Comparison of ENCODE assay signal across 28 mouse cellular contexts in the genomic region with DNA sequence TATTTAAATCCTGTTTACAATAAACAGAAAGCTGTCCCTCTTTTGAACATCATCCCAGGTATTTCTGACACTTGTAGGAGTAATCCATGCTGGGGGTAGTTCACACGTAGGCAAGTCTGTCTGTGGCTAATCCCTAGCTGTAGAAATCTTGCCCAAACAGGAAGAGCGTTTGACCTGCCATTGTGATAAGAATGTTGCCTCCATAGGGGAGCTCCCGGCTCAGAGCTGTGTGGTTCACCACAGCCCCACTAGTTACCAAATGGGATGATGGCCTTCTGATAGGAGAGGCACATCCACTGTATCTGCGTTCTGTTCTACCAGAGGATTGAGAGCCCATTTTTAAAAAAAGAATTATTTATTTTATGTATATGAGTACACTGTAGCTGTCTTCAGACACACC. TPM values are rescaled to one million over a fixed set of nuclear protein-coding genes. Genes with fewer than 3 reads are reported as not detected.
DNase-seq lines count a peak whose midpoint lies in the region; ATAC-seq and TF ChIP-seq lines count a peak whose summit lies in the region.
"Had no signal": no experiment of that assay in that cellular context is flagged by ENCODE, and none has a peak within 500 bp of the region (broad histone marks: within the 10 kb centered on the region; RNA-seq: fewer than 3 reads in every experiment).

No protein-coding gene starts in this region.

- no peaks in the 10 kb centered on the region; a peak in 3 of 4 replicates for H3K27me3 ChIP-seq in MEL (ENCODE audit: control insufficient read depth in 1 of 2, insufficient read depth in 2 of 2, low read length in 2 of 2)
- H3K27me3 ChIP-seq: neural tube, embryonic 12.5 days had no signal

- TF ChIP-seq EP300 in MEL (IDR thresholded peaks at IDR 0.05; ENCODE audit: low read depth in 1 of 2, low read length in 2 of 2): peak; percentile 70 to 83

- peaks cover 0 to 8% of the 10 kb centered on the region in 2 experiments; a peak in 1 of 4 replicates for H3K36me3 ChIP-seq in MEL (ENCODE audit: control insufficient read depth in 1 of 2, insufficient read depth in 2 of 2, low read length in 2 of 2)
- H3K36me3 ChIP-seq: neural tube, embryonic 12.5 days had no signal

- no peaks in the 10 kb centered on the region for H3K79me2 ChIP-seq in MEL (ENCODE audit: control insufficient read depth, insufficient read depth, low read length, poor library complexity)

- no peak for DNase-seq in layer of hippocampus, adult 2 months (ENCODE audit: low spot score in 2 of 2)
- no peak for DNase-seq in layer of hippocampus, adult 11-12 months (ENCODE audit: low spot score)
- DNase-seq in MEL (ENCODE audit: low read depth, low spot score): peak; percentile 85
- DNase-seq in cerebellum, postnatal 25 days: no peak
- DNase-seq in heart, adult 11 months: no peak
- DNase-seq: adrenal gland, postnatal 10 days; cerebellum, adult 11 months; cerebellum, adult 9-10 months; forebrain, postnatal 0 days; heart, postnatal 4 days; kidney, adult 9 months; kidney, postnatal 10 days; left cerebral cortex, postnatal 4 days; lung, adult 2 months; lung, postnatal 10 days; right cerebral cortex, postnatal 4 days; thymus, adult 18-20 months had no signal

- TF ChIP-seq POLR2A in MEL (IDR thresholded peaks at IDR 0.05; ENCODE audit: control insufficient read depth in 1 of 2, insufficient read depth in 1 of 2, low read depth in 1 of 2, low read length in 2 of 2, poor library complexity in 1 of 2): no peak

- TF ChIP-seq CTCF in layer of hippocampus, adult 2 months (conservative IDR thresholded peaks at IDR 0.05): peak; percentile 23; the same call in 1 of the 2 replicates
- TF ChIP-seq CTCF in MEL (IDR thresholded peaks at IDR 0.05 in 2 of 3, conservative IDR thresholded peaks at IDR 0.05 in 1 of 3; ENCODE audit: control insufficient read depth in 1 of 3, insufficient read depth in 1 of 3, low read depth in 2 of 3, low read length in 3 of 3, poor library complexity in 1 of 3, severe bottlenecking in 1 of 3): no peak

- H3K9ac ChIP-seq in MEL (ENCODE audit: control insufficient read depth, low read depth, low read length, poor library complexity, severe bottlenecking): no peak overlapping the region
- H3K9ac ChIP-seq: forebrain, postnatal 0 days; hindbrain, embryonic 14.5 days; liver, embryonic 14.5 days; neural tube, embryonic 12.5 days had no signal

- ATAC-seq in common myeloid progenitor, adult 5-6 weeks (replicated peaks; ENCODE audit: low read depth, poor library complexity, severe bottlenecking): peak; percentile 97
- peak; percentile 68 for ATAC-seq in megakaryocyte-erythroid progenitor cell, adult 5-6 weeks (replicated peaks; ENCODE audit: low FRiP score, low TSS enrichment, poor library complexity, severe bottlenecking)
- ATAC-seq: forebrain, postnatal 0 days; intestine, postnatal 0 days had no signal

- no peaks in the 10 kb centered on the region for H3K9me3 ChIP-seq in MEL (replicated peaks; ENCODE audit: insufficient read depth, low read length)
- H3K9me3 ChIP-seq: neural tube, embryonic 12.5 days had no signal

- no peak overlapping the region for H3K4me3 ChIP-seq in layer of hippocampus, adult 2 months
- no peak overlapping the region for H3K4me3 ChIP-seq in MEL (ENCODE audit: control insufficient read depth in 1 of 2, insufficient read depth in 1 of 2, low read depth in 2 of 2, low read length in 2 of 2)
- H3K4me3 ChIP-seq: erythroblast, embryonic 14.5 days; left cerebral cortex, adult 2 months; myocyte; neural tube, embryonic 12.5 days had no signal

- peaks cover 0 to 14% of the 10 kb centered on the region in 2 experiments; a peak in 3 of 4 replicates for H3K4me1 ChIP-seq in MEL (ENCODE audit: control insufficient read depth in 1 of 2, insufficient read depth in 2 of 2, low read length in 2 of 2)
- H3K4me1 ChIP-seq: neural tube, embryonic 12.5 days had no signal

- H3K27ac ChIP-seq in layer of hippocampus, adult 2 months: no peak overlapping the region
- no peak overlapping the region for H3K27ac ChIP-seq in MEL (ENCODE audit: control insufficient read depth, low read depth, low read length)
- H3K27ac ChIP-seq: hindbrain, embryonic 14.5 days; left cerebral cortex, adult 2 months; liver, embryonic 14.5 days; macrophage; neural tube, embryonic 12.5 days; stomach, postnatal 0 days had no signal

- TF ChIP-seq RAD21 in MEL (IDR thresholded peaks at IDR 0.05; ENCODE audit: low read depth, low read length): no peak

TF ChIP-seq in MEL, 35 proteins besides CTCF, POLR2A, EP300 and RAD21:
- no peak for TF ChIP-seq SIN3A (IDR thresholded peaks at IDR 0.05; ENCODE audit: low read length)
- no peak for TF ChIP-seq ZC3H11A (IDR thresholded peaks at IDR 0.05; ENCODE audit: low read depth, low read length)
- no peak for TF ChIP-seq POLR2AphosphoS2 (IDR thresholded peaks at IDR 0.05; ENCODE audit: low read length)
- no peak for TF ChIP-seq NELFE (IDR thresholded peaks at IDR 0.05; ENCODE audit: low read depth, low read length)
- no peak for TF ChIP-seq TBP (IDR thresholded peaks at IDR 0.05; ENCODE audit: low read depth, low read length)
- TF ChIP-seq MAZ (IDR thresholded peaks at IDR 0.05; ENCODE audit: low read depth, low read length): no peak
- TF ChIP-seq MYB (IDR thresholded peaks at IDR 0.05; ENCODE audit: low read depth, low read length): 0 out of 2 replicates have a peak, but pooled peaks have one; percentile 41
- no peak for TF ChIP-seq JUND (IDR thresholded peaks at IDR 0.05; ENCODE audit: low read depth, low read length)
- TF ChIP-seq SMC3 (IDR thresholded peaks at IDR 0.05; ENCODE audit: low read depth, low read length): no peak
- peak; percentile 39; the same call in 1 of the 2 replicates for TF ChIP-seq ETS1 (IDR thresholded peaks at IDR 0.05; ENCODE audit: low read depth, low read length)
- TF ChIP-seq KAT2A (conservative IDR thresholded peaks at IDR 0.05; ENCODE audit: low read depth, low read length): no peak
- no peak for TF ChIP-seq MEF2A (IDR thresholded peaks at IDR 0.05; ENCODE audit: extremely low read depth, insufficient replicate concordance, low read depth, low read length, poor library complexity, severe bottlenecking)
- TF ChIP-seq E2F4 (IDR thresholded peaks at IDR 0.05; ENCODE audit: borderline replicate concordance, low read depth, low read length): no peak
- TF ChIP-seq ZKSCAN1 (IDR thresholded peaks at IDR 0.05; ENCODE audit: low read depth, low read length): no peak
- TF ChIP-seq CHD2 (IDR thresholded peaks at IDR 0.05; ENCODE audit: low read length): no peak
- peak; percentile 55; the same call in 1 of the 2 replicates for TF ChIP-seq TCF12 (IDR thresholded peaks at IDR 0.05; ENCODE audit: low read depth, low read length)
- TF ChIP-seq ZNF384 (IDR thresholded peaks at IDR 0.05; ENCODE audit: low read depth, low read length): no peak
- TF ChIP-seq GABPA (IDR thresholded peaks at IDR 0.05; ENCODE audit: low read depth, low read length): no peak
- no peak for TF ChIP-seq NRF1 (IDR thresholded peaks at IDR 0.05; ENCODE audit: insufficient read depth, low read depth, low read length, poor library complexity, severe bottlenecking)
- TF ChIP-seq UBTF (IDR thresholded peaks at IDR 0.05; ENCODE audit: borderline replicate concordance, insufficient read depth, low read depth, low read length): no peak
- no peak for TF ChIP-seq HCFC1 (IDR thresholded peaks at IDR 0.05; ENCODE audit: low read depth, low read length)
- no peak for TF ChIP-seq CHD1 (IDR thresholded peaks at IDR 0.05; ENCODE audit: low read depth, low read length)
- TF ChIP-seq MXI1 (IDR thresholded peaks at IDR 0.05; ENCODE audit: low read depth, low read length): no peak
- peak; percentile 45 for TF ChIP-seq TAL1 (IDR thresholded peaks at IDR 0.05; ENCODE audit: low read length)
- peak; percentile 38; the same call in 1 of the 2 replicates for TF ChIP-seq ELF1 (IDR thresholded peaks at IDR 0.05; ENCODE audit: low read depth, low read length)
- peak; percentile 47; the same call in 1 of the 2 replicates for TF ChIP-seq MYC (IDR thresholded peaks at IDR 0.05; ENCODE audit: low read depth, low read length)
- no peak for TF ChIP-seq USF2 (IDR thresholded peaks at IDR 0.05; ENCODE audit: borderline replicate concordance in 1 of 2, insufficient read depth in 1 of 2, low read depth in 1 of 2, low read length in 2 of 2)
- TF ChIP-seq MAFK (IDR thresholded peaks at IDR 0.05; ENCODE audit: borderline replicate concordance, low read depth, low read length): peak; percentile 46; the same call in 1 of the 2 replicates
- TF ChIP-seq MAX (IDR thresholded peaks at IDR 0.05; ENCODE audit: low read length): no peak
- no peak for TF ChIP-seq USF1 (IDR thresholded peaks at IDR 0.05; ENCODE audit: low read depth, low read length)
- TF ChIP-seq BHLHE40 (IDR thresholded peaks at IDR 0.05; ENCODE audit: borderline replicate concordance, low read depth, low read length): peak; percentile 42; the same call in 1 of the 2 replicates
- no peak for TF ChIP-seq POLR2AphosphoS5 (IDR thresholded peaks at IDR 0.05; ENCODE audit: borderline replicate concordance, low read depth, low read length)
- TF ChIP-seq ZMIZ1 (IDR thresholded peaks at IDR 0.05; ENCODE audit: low read depth, low read length): no peak
- TF ChIP-seq RCOR1 (IDR thresholded peaks at IDR 0.05; ENCODE audit: low read depth, low read length): peak; percentile 96
- peak; percentile 87 for TF ChIP-seq GATA1 (IDR thresholded peaks at IDR 0.05; ENCODE audit: low read depth, low read length)

RNA-seq across cellular contexts. Expression of a gene that starts 22.5 kb away (rescaled TPM):
- 1 to 10 TPM; 2.9 TPM for total RNA-seq in layer of hippocampus, adult 2 months (2021)
- total RNA-seq in MEL (2012; rRNA removed): 0.12 and 0.29 TPM in 2 replicates
- 1 to 10 TPM in 1 of 2 experiments, not detected in 1; 2.3 TPM for polyA plus RNA-seq in MEL (2012; ENCODE audit: insufficient read depth in 1 of 2, insufficient read length in 2 of 2, low read depth in 1 of 2, low replicate concordance in 2 of 2, missing spikeins in 1 of 2)
- total RNA-seq in common myeloid progenitor, adult 5-6 weeks (2017): 1.2 TPM in 2 replicates
- 12.1 and 19.1 TPM in 2 replicates for total RNA-seq in megakaryocyte-erythroid progenitor cell, adult 5-6 weeks (2014; fragmentation: Nextera tagmentation)
- 3.6 and 10.0 TPM in 2 replicates for total RNA-seq in megakaryocyte-erythroid progenitor cell, adult 5-6 weeks (2017)

RNA-seq across cellular contexts. Expression of a gene that starts 55.4 kb away (rescaled TPM):
- 100 to 1,000 TPM; 513 to 524 TPM for total RNA-seq in layer of hippocampus, adult 2 months (2021)
- total RNA-seq in MEL (2012; rRNA removed): 381 and 395 TPM in 2 replicates
- 100 to 1,000 TPM; 257 to 389 TPM for polyA plus RNA-seq in MEL (2012; ENCODE audit: insufficient read depth in 1 of 2, insufficient read length in 2 of 2, low read depth in 1 of 2, low replicate concordance in 2 of 2, missing spikeins in 1 of 2)
- total RNA-seq in common myeloid progenitor, adult 5-6 weeks (2017): 230 and 274 TPM in 2 replicates
- 192 and 199 TPM in 2 replicates for total RNA-seq in megakaryocyte-erythroid progenitor cell, adult 5-6 weeks (2014; fragmentation: Nextera tagmentation)
- 232 and 301 TPM in 2 replicates for total RNA-seq in megakaryocyte-erythroid progenitor cell, adult 5-6 weeks (2017)
